Mouse (Mus musculus) ovary, adult 18-20 months (tissue): ENCODE measurements around the gene Ss18l2.
A peak's percentile ranks its signal among the peaks of the same experiment; 100 is the strongest.

Source experiments
- DNase-seq: peaks from one replicate; pipeline ENCODE4 v3.0.0; 2022; ENCODE audit warnings: low spot score, mixed read lengths

Ss18l2 gene

DNA sequence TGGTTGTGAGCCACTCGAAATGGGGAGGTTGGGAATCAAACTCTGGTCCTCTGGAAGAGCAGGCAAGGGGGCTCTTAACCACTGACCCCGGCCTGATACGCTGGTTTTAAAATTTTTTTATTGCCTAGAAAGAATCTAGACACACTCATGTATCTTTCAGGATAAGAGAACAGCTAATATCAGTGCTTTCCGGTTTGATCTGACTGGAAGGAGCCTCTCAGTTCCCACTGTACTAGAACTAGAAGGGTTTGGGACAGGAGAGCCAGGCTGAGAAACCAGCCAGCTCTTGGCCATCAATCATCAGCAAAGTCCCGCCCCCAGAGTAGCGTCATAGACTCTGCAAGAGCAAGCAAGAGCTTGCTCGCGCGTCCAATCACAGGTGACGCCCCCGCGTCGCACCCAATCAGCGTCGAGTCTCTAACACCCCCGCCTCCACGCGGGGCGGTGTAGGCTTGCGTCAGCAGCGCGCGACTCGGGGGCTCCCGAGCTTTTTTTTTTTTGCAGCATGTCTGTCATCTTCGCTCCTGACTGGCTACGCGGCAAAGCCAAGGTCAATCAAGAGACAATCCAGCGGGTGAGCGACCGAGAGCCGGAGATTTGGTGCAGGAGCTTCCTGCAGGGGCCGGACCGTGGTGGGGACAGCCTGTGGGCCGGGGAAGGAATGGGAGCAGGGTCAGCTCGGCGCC, at the start of gene Ss18l2:
TSS of gene Ss18l2 (plus strand) at position 432 of the 686 bp plus-strand sequence.
- DNase-seq, result peak; percentile 97

DNA sequence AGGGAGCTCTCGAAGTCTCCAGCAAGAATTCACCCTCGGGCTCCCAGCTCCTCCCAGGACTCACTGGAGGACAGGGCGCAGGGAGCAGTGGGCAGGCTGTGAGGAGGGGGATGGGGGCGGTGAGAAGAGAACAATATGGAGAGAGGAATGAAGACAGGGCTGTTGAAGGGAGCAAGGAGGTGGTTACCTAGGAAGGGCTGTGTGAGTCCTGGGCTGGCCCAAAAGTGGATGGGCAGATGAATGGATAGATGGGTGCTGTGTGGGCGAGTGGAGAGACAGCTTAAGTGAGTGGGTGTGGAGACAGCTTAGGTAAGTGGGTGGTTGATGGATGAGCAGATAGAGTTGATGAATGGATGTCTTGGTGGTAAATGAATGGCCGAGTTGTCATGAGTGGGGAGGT, 46.7 kb upstream of the Ss18l2 start:
- no peak for DNase-seq

DNA sequence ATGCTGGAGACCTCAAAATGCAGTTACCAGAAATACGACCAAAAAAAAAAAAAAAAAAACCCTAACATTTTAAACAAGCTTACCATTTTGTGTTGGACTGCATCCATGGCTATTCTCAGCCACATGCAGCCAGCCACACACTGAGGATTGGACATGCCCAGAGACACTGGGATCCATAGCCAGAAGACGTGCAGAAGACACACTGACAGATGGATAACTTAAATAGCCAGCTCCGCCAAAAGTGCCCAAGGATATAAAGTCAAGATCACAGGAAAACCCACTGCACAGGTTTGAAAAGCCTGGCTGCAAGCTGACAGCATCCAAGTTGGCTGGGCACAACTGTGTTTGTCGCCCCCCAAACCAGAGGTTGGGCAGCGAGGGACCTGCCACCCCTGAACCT, 46.0 kb upstream of the Ss18l2 start:
- DNase-seq, result no peak

DNA sequence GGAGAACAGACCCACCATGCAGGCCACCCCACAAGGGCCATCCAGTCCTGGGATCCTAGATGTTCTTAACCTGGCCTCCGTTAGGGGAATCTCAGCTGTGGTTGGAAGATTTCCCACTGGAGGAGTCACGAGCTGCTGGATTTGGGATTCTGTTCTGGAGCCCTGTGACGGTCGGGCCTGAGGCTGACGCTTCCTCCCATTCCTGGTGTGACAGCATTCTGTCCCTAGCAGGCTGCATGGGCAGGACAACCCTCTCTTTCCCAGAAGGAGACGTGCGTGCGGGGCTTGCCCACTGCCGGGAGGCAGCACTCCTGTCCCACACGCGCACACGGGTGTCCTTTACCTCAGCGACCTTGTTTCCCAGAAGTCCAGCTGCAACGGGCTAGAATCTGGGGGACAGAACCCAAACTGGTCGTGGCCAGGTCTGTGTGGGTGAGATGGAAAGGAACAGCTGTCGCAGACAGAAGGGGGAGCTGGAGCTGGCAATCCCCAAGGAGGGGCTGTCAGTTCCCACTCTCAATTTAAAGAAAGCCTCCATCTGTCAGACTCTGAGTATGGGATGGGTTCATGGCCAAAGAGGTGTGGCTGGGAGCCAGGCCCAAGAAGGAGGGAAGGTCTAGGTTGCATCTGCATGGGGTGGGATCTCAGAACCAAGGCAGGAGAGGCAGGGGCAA, 43.0 kb upstream of the Ss18l2 start:
- DNase-seq, result no peak

DNA sequence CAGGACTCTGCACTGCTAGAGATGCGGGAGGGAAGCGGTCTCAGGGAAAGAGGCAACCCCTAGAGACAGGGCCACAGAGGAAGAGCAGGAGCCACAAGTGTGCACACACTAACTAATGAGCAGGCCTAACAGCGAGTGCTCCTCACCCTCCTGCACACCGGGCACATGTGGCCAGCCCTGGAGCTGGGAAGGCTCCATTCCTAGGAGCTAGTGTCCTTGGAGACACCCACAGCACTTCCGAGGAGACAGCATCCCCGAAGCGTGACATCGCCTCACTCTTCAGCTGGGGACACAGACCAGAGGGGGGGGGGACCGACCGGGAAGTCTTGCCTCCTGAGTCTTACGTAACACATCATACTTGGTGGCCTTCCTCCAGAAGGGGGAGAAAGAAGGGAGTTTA, 42.3 kb upstream of the Ss18l2 start:
- no peak for DNase-seq

DNA sequence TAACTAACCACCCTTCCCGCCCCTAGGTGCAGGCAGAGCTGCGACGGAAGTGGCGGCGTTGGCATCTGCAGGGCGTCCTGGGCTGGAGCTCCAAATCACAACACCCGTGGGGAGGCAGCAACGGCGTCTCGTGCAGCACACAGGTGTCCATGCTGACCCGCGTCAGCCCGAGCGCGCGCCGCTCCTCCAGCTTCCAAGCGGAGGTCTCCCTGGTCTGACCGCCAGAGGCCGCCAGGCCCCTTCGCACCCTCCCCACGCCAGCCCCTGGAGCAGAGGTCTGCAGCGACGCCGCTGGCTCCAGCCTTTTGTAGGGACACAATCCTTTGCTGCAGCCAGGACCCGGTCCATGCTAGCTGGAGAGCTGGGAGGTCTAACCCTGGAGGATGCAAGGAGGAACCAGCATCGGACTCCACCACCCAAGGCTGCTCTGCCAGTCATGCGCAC, 40.8 kb upstream of the Ss18l2 start:
- peak; percentile 44 for DNase-seq

DNA sequence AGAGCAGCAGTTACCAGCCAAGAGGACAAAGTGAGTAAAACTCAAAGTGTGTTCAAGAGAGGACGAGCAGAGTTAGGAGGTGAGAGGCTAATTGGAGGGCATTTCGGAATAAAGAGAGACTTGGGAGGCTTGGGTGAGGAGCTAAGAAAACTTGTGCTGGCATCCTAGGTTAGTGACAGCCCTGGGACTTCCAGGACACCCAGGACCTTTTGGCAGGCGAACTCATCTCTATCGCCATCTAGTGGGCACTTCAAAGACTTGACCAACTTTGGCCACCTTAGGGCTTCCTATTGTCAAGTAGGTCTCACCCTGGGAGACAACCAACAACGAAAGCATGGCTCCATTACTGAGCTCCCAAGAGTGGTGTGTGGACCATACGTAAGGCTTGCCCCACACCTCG, 38.8 kb upstream of the Ss18l2 start:
- DNase-seq, result peak; percentile 21

DNA sequence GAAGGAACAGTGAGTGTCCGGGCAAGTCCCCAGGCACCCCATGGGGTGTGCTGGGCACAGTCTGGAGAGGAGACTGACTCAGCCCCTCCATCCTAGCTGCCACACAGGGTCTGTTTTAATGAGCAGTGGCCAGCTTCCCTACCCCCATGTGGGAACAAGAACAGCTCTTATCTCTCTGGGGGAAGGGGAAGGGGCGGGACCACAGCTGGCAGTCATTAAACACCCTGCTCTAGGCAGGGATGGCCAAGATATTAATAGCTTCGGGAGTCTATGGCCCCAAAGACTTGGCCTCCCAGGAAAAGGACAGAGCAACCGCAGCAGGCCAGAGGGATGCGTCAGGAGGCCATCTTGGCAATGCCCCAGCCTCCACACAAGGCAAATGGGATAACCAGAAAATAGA, 37.8 kb upstream of the Ss18l2 start:
- peak; percentile 8 for DNase-seq

DNA sequence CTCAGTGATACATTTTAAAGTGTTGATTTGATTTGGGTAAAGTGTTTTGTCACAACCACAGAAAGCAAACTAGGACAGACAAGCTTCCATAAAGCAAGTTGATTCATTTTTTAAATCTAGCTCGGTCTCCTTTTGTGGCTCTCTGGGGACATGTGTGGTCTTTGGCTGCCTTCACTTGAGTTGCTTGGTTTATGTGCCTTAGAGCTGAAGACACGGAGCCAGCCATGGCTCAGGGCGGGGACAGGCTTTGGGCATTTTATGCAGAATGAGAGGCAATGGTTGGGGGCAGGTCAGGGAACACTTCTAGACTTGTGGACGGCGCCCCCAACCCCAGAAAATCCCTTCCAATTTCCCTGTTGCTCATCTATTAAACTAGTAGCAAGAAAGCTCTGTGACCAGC, 36.4 kb upstream of the Ss18l2 start:
- DNase-seq, result no peak

DNA sequence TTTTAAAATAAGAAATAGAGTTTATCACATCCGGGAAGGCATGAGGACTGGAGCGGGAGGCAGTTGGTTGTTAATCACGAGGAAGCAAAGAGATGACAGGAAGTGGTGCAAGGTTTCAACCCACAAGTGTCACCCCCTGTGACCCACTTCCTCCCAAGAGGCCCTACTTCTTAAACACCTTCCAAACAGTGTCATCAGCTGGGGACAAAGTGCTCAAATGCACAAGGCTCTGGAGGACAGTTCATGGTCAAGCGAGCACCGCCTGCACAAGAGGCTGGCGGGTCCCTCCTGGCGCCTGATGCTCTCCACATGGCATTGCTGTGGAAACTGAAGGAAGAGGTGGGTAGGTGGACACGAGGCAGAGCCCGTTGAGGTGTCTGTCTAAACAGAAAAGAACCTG, 35.1 kb upstream of the Ss18l2 start:
- DNase-seq, result no peak

DNA sequence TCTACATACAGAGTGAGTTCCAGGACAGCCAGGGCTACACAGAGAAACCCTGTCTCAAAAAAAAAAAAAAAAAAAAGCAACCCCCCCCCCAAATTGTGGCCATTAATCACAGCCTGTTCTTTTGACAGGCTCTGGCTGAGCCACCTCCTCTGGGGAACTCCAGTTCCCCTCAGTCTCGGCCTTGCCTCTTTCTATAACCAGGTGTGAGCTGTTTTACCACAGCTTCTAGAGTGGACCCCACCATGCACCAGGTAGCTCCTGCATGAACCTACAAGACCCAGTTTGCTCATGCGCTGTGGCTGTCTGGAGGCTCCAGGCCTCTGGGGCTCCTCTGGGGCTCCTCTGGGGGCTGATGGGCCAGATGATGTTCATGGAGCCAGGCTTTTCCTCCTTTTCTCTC, 34.6 kb upstream of the Ss18l2 start:
- no peak for DNase-seq

DNA sequence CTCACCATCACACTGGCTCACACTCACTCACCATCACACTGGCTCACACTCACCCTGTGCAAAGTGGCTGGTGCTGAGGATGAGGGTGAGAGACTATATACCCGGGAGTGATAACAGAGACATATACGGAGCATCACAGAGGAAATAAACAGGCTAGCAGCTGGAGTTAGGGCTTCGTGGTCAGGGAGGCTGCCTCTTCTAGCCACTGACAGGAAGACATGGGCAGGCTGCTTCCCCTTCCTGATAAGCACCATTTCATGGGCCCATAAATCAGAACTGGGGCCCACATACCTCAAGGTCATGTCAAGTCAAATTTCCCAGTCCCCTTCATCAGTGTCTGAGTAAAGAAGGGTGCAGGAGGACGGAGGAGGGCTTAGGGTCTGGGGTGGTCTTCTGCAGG, 33.1 kb upstream of the Ss18l2 start:
- no peak for DNase-seq

DNA sequence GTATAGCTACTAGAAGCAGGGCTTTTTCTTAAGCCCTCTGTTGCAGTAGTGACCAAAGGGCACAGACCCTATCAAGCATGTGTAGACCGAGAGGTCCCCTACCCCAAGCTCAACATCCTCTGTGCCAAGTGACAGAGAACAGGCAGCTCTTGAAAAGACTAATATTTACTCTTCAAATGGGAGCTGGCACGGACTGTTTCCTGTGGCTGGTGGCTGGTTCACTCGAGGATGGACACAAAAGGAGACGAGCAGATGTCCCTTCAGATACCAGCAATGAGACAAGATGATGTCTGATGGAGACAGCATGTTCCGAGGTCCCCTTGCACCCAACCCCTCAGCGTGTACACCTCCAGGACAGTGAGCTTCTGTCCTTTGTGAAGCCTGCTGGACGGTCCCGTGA, 32.7 kb upstream of the Ss18l2 start:
- no peak for DNase-seq

DNA sequence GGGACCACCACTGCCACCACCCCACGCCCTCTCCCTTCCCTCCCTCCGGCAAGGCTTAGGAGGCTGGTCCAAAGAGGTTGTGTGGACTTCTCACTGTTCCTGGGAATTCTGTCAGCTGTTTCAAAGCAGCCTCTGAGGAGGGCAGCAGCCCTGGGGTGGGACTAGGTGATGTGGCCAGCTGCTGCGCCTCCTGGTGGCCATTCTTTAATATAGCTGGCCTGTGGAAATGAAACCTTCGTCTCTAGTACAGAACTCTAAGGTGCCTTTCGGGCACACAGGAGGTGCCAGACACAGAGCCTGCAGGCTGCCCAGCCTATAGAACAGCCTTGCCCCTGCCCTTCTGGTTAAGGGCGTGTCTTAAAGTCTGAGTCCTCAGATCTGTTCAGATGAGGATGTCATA, 30.6 kb upstream of the Ss18l2 start:
- DNase-seq, result no peak

DNA sequence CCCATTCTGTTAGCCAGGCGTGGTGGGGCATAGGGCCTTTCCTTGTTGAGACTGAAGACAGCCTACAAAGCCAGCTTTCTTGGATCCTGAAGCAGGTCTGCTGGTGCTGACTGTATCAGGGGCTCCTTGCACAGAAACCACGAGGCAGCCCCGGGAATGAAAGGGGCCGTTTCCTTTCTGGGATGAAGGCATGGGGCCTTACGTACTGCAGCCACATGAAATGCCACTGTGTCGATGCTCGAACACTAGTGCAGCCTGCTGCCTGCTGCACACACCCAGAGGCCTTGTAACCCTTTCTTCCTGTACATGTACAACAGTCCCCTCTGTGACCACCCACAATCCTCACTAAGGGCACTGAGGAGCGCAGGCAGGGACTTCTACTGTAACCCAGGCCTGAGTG, 28.9 kb upstream of the Ss18l2 start:
- no peak for DNase-seq

DNA sequence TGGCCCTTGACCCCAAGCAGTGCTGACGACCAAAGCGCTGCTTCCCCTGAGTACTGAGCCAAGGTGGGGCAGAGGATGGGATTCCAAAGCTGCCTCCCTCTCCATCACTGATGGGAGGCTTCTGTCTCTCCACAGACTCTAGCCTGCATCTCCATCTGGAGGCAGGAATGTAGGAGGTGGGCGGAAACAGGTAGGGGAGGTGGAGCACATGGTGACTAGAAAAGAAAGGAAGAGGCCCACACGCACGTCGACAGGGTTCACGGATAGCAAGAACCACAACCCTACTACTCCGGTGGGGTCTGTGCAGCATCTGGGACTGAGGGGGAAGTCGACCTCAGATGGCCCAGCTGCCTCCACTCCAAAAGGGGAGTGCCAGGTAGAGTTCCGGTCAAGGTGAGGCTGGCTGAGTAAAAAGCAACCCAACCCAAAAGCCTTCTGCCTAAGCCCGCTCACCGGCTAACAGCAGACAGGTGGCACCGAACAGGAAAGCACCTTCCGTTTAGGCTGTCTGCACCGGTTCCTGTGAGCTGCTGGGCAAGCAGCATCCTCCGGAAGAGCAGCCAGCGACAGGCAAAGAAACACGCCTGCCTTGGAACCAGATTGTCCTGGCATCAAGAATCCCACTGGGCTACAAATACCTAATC, 28.0 kb upstream of the Ss18l2 start:
- DNase-seq, result no peak

DNA sequence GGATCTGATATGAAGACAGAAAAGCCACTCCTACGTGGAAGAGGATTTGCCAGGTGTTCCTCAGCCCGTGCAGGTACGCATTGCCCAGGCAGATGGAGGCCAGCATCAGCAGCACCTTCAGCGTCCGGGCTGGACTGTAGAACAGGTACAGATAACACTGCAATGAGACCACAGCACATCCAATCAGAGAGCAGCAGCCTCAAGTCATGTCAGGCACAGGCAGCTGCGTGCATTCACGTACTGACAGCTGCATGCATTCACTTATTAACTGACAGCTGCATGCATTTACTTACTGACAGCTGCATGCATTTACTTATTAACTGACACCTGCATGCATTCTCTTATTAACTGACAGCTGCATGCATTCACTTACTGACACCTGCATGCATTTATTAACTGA, 25.4 kb upstream of the Ss18l2 start:
- no peak for DNase-seq

DNA sequence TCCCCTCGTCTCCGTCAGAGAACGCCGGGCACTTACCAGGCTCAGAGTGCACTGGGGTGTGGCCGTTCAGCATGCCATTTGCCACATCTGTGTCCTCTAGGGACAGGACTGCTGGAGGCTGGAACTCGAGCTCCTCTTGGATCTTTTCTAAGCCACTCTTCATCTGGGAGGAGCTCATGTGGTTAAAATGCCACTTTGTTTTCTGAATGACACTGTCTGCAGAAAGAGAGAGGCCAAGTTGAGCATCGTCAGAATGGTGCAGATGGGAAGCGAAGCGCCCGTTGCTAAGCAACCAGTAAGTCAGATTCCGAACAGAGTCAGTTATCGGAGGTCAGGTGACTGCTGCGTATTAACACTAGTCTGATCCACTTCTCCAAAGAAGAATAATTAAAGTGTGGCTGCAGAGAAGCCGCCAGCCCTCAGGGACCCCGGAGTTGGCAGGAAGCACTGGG, 19.9 kb upstream of the Ss18l2 start:
- DNase-seq, result no peak

DNA sequence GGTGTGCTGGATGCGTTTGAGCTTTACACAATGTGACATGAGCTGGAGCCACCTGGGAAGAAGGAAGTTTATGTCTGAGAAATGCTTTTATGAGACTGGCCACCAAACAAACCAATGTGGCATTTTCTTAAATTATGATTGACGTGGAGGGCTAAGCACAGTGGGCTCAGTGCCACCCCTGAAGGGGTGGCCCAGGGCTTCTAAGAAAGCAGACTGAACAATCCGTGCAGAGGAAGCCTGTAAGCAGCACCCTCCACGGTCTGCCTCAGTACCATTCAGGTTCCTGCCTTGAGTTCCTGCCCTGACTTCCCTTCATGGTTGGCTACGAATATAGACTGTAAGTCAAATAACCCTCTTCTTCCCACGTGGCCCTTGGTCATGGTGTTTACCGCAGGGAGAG, 19.4 kb upstream of the Ss18l2 start:
- DNase-seq, result no peak

DNA sequence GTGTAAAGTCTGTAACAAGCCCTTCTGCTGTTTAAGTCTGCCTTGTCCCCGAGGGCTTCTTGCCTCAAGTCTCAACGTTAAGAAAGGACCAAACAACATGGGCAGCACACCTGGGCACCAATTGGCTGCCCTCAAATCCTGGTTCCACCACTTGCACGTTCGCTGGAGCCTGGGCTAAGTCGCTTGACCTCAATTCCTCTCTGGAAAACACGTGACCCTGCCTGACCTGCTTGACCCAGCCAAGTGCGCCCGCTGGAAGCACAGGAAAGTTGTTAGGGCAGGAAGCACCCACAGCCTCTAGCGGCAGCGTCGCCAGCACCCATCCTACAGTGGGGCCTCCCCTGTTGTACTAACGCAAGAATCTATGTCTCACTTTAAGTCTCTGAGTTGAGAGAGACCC, 15.4 kb upstream of the Ss18l2 start:
- DNase-seq, result no peak

DNA sequence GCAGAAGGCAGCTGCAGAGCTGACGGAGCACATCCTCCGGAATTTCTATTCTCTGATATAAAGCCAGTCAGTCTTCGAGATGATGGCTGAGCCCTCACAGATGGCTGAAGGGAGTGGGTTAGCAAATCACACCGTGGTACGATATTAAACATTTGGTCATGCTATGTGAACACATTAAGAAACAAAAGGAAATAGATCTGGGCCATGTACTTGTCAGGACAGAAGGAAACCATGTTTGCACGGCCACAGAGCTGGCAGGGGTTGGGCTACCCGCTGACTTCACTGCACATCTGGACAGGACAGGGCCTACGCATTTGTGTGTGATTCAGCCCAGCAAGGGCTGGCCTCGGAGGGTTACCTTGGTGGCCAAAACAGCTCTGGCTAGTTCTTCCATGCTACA, 13.5 kb upstream of the Ss18l2 start:
- DNase-seq, result no peak

DNA sequence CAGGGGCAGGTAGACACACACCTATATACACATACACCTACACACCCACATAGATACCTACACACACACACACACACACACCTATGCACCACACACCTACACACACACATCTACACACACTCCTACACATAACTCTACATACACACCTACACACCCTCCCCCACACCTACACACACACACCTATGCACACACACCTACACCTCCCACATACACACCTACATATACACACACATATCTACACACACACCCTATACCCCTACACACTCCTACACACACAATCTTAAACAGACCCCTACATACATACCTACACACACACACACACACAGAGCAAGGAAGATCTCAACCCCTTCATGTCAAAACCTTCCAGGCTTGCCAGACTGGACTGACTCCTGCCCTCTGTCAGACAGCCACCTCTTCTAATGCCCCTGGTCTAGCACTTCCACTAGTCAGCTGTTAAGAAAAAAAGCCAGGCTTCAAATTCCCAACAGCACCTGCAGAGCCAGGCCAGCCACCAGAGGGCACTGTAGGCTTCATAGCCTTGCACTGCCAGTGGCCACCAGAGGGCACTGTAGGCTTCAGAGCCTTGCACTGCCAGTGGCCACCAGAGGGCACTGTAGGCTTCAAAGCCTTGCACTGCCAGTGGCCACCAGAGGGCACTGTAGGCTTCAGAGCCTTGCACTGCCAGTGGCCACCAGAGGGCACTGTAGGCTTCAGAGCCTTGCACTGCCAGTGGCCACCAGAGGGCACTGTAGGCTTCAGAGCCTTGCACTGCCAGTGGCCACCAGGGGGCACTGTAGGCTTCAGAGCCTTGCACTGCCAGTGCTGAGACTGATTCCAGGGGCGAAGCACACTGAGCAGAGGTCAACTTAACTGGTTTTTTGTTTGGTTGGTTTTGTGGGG, 12.7 kb upstream of the Ss18l2 start:
- DNase-seq, result no peak
